31 mouse cellular contexts compared by ENCODE assay signal in the genomic region with DNA sequence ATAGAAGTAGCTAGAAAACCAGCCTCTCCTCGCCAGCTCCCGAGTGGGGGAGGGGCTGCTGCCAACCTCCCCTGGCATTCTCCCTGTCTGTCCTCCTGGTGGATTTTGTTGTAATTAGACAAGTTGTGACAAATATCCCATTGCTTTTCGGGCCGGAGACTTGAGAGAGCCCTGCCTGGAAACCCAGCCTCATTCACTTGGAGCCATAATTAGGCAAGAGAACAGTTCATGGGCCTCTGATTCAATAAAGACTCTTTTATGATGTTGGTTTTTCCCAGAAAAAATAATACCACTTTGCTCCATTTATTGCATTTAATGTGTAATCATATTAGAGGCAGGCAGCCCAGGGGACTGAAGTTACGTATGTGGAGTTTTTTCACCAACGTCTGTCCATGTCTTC.
DNase-seq lines count a peak whose midpoint lies in the region; ATAC-seq and TF ChIP-seq lines count a peak whose summit lies in the region.
"Had no signal": no experiment of that assay in that cellular context is flagged by ENCODE, and none has a peak within 500 bp of the region (broad histone marks: within the 10 kb centered on the region; RNA-seq: fewer than 3 reads in every experiment).

No protein-coding gene starts in this region.

- H3ac ChIP-seq in myocyte (ENCODE audit: control insufficient read depth, insufficient read length): no peak overlapping the region

- H3K9me3 ChIP-seq in intestine, embryonic 15.5 days: no peaks in the 10 kb centered on the region
- H3K9me3 ChIP-seq in intestine, postnatal 0 days (ENCODE audit: control insufficient read depth): no peaks in the 10 kb centered on the region
- H3K9me3 ChIP-seq: G1E; hindbrain, embryonic 12.5 days; liver, embryonic 15.5 days; midbrain, embryonic 12.5 days; neural tube, embryonic 13.5 days; stomach, embryonic 15.5 days had no signal

- H3K36me3 ChIP-seq in intestine, embryonic 15.5 days: no peaks in the 10 kb centered on the region
- no peaks in the 10 kb centered on the region for H3K36me3 ChIP-seq in intestine, postnatal 0 days (ENCODE audit: control insufficient read depth, insufficient read depth)
- peaks cover 4% of the 10 kb centered on the region for H3K36me3 ChIP-seq in myocyte (ENCODE audit: control insufficient read depth, insufficient read depth)
- H3K36me3 ChIP-seq: G1E; hindbrain, embryonic 12.5 days; liver, embryonic 15.5 days; midbrain, embryonic 12.5 days; neural tube, embryonic 13.5 days; stomach, embryonic 15.5 days had no signal

- peaks cover 100% of the 10 kb centered on the region for H3K79me2 ChIP-seq in myocyte (ENCODE audit: control insufficient read depth, insufficient read depth)

- no peak overlapping the region for H3K9ac ChIP-seq in intestine, embryonic 15.5 days
- H3K9ac ChIP-seq in intestine, postnatal 0 days (ENCODE audit: low read depth, low read length): no peak overlapping the region
- H3K9ac ChIP-seq: hindbrain, embryonic 12.5 days; liver, embryonic 15.5 days; lung, embryonic 14.5 days; midbrain, embryonic 12.5 days; neural tube, embryonic 13.5 days; stomach, embryonic 15.5 days had no signal

- 63% methylated on average over 6 of the region's 6 CpGs for WGBS in intestine, embryonic 15.5 days
- WGBS in intestine, postnatal 0 days: 65% methylated on average over 6 of the region's 6 CpGs

- no peak for TF ChIP-seq CTCF in intestine, postnatal 0 days (IDR thresholded peaks at IDR 0.05; ENCODE audit: low read depth)

- 0 out of 2 replicates have a peak overlapping the region, but pooled peaks have one; percentile 19 for H3K27ac ChIP-seq in intestine, embryonic 15.5 days
- H3K27ac ChIP-seq in intestine, postnatal 0 days (ENCODE audit: low read depth, low read length): no peak overlapping the region
- H3K27ac ChIP-seq: hindbrain, embryonic 12.5 days; hindbrain, postnatal 0 days; left cerebral cortex, adult 2 months; liver, embryonic 15.5 days; midbrain, embryonic 12.5 days; neural tube, embryonic 13.5 days; stomach, embryonic 15.5 days had no signal

- no peak overlapping the region for H3K4me2 ChIP-seq in intestine, embryonic 15.5 days (replicated peaks)
- no peak overlapping the region for H3K4me2 ChIP-seq in intestine, postnatal 0 days (replicated peaks; ENCODE audit: low read depth)
- H3K4me2 ChIP-seq in myocyte (ENCODE audit: low read depth): peak overlapping the region; percentile 43
- H3K4me2 ChIP-seq: heart, embryonic 11.5 days; hindbrain, embryonic 12.5 days; liver, embryonic 15.5 days; lung, embryonic 14.5 days; midbrain, embryonic 12.5 days; neural tube, embryonic 13.5 days; stomach, embryonic 15.5 days had no signal

- no peaks in the 10 kb centered on the region for H3K27me3 ChIP-seq in intestine, embryonic 15.5 days (replicated peaks)
- H3K27me3 ChIP-seq in intestine, postnatal 0 days (replicated peaks; ENCODE audit: control insufficient read depth, insufficient read depth, low read length): no peaks in the 10 kb centered on the region
- H3K27me3 ChIP-seq in myocyte (ENCODE audit: control insufficient read depth, insufficient read depth, insufficient read length): no peaks in the 10 kb centered on the region
- H3K27me3 ChIP-seq: Patski; stomach, embryonic 15.5 days had no signal

- peak; percentile 46 for DNase-seq in adrenal gland, postnatal 14 days
- DNase-seq in adrenal gland, adult 8-10 months: no peak
- peak; percentile 52 for DNase-seq in adipocyte (ENCODE audit: low spot score)
- no peak for DNase-seq in lung, postnatal 36 days
- DNase-seq: cerebellum, adult 2 months; cerebellum, postnatal 14 days; gastrocnemius, postnatal 36 days; heart, adult 18-20 months; heart, postnatal 36 days; kidney, adult 9 months; kidney, postnatal 14 days; lung, embryonic 14.5 days; lung, postnatal 4 days; thymus, adult 18-20 months; thymus, postnatal 25 days had no signal

- ATAC-seq in intestine, embryonic 15.5 days: no peak
- no peak for ATAC-seq in intestine, postnatal 0 days
- no peak for ATAC-seq in erythroblast, adult 5-6 weeks (replicated peaks; ENCODE audit: low FRiP score, poor library complexity, severe bottlenecking)
- ATAC-seq: hindbrain, postnatal 0 days; intestine, embryonic 16.5 days; Patski had no signal

- H3K4me3 ChIP-seq in intestine, embryonic 15.5 days (replicated peaks): no peak overlapping the region
- no peak overlapping the region for H3K4me3 ChIP-seq in intestine, postnatal 0 days (ENCODE audit: low read depth, low read length)
- H3K4me3 ChIP-seq in myocyte: no peak overlapping the region
- H3K4me3 ChIP-seq: hindbrain, embryonic 12.5 days; left cerebral cortex, adult 2 months; liver, embryonic 15.5 days; megakaryocyte, embryonic 14.5 days; midbrain, embryonic 12.5 days; neural tube, embryonic 13.5 days; stomach, embryonic 15.5 days had no signal

- TF ChIP-seq POLR2A in myocyte (IDR thresholded peaks at IDR 0.05; ENCODE audit: insufficient read length, low read depth): no peak

- peaks cover 40% of the 10 kb centered on the region for H3K4me1 ChIP-seq in intestine, embryonic 15.5 days (replicated peaks)
- no peaks in the 10 kb centered on the region; the same call in 1 of the 2 replicates for H3K4me1 ChIP-seq in intestine, postnatal 0 days (replicated peaks; ENCODE audit: control insufficient read depth, insufficient read depth, low read length)

TF ChIP-seq in myocyte, 11 proteins besides CTCF, POLR2A, EP300 and RAD21:
- TF ChIP-seq E2F4 (IDR thresholded peaks at IDR 0.05; ENCODE audit: insufficient read depth): no peak
- no peak for TF ChIP-seq TCF3 (IDR thresholded peaks at IDR 0.05; ENCODE audit: insufficient read length, low read depth)
- no peak for TF ChIP-seq USF1 (IDR thresholded peaks at IDR 0.05; ENCODE audit: low read depth)
- TF ChIP-seq SRF (IDR thresholded peaks at IDR 0.05; ENCODE audit: control insufficient read depth, insufficient read length, low read depth): no peak
- no peak for TF ChIP-seq REST (IDR thresholded peaks at IDR 0.05; ENCODE audit: insufficient read depth, insufficient read length)
- no peak for TF ChIP-seq POLR2AphosphoS2 (IDR thresholded peaks at IDR 0.05; ENCODE audit: insufficient read length, low read depth)
- TF ChIP-seq MYOD1 (IDR thresholded peaks at IDR 0.05; ENCODE audit: control insufficient read depth in 1 of 3, insufficient read length in 2 of 3, low read depth in 2 of 3): no peak
- no peak for TF ChIP-seq MAX (IDR thresholded peaks at IDR 0.05; ENCODE audit: low read depth)
- no peak for TF ChIP-seq TCF12 (IDR thresholded peaks at IDR 0.05; ENCODE audit: insufficient read depth, poor library complexity, severe bottlenecking)
- TF ChIP-seq CEBPB (IDR thresholded peaks at IDR 0.05; ENCODE audit: insufficient read depth, poor library complexity, severe bottlenecking): no peak

Comparison
In these comparisons a context has a peak if more than half of its experiments do, and no peak if none do; other contexts are left out.
1. DNase-seq: peak in adrenal gland, postnatal 14 days (single experiment) and adipocyte (single experiment); none in adrenal gland, adult 8-10 months (single experiment) and lung, postnatal 36 days (single experiment).